Mouse (Mus musculus) lung, postnatal 0 days (tissue): ENCODE measurements around the gene Krt33b. TPM values are rescaled to one million over a fixed set of nuclear protein-coding genes. Genes with fewer than 3 reads are reported as not detected.

ENCODE experiments used
- ATAC-seq: fragments of 200-750 bp; cut with Nextera tagmentation; 2 replicates; pipeline ENCODE4 v1.8.0; 2017; ENCODE audit warnings: moderate library complexity
- DNase-seq: peaks from one replicate; pipeline ENCODE4 v3.0.0-alpha.2; 2016; ENCODE audit warnings: low spot score
- H3K27ac ChIP-seq: fragments of 300-500 bp; sonication (generic); 2 replicates; pipeline ENCODE4 v1.5.1; 2014; ENCODE audit warnings: antibody characterized with exemption, mild to moderate bottlenecking, low read length, mixed read lengths
- H3K27me3 ChIP-seq: fragments of 300-500 bp; sonication (generic); replicated peaks from 2 replicates; pipeline ENCODE4 v1.6.1; 2014; ENCODE audit warnings: low read length, mixed read lengths; ENCODE audit not compliant: insufficient read depth
- H3K36me3 ChIP-seq: fragments of 300-500 bp; sonication (generic); 2 replicates; pipeline ENCODE4 v1.6.1; 2014; ENCODE audit warnings: low read length, mixed read lengths; ENCODE audit not compliant: insufficient read depth
- H3K4me1 ChIP-seq: fragments of 300-500 bp; sonication (generic); 2 replicates; pipeline ENCODE4 v1.6.1; 2014; ENCODE audit warnings: antibody characterized with exemption, low read depth, low read length, mixed read lengths; ENCODE audit not compliant: insufficient read depth
- H3K4me2 ChIP-seq: fragments of 300-500 bp; sonication (generic); replicated peaks from 2 replicates; pipeline ENCODE4 v1.6.1; 2014; ENCODE audit warnings: low read depth, mild to moderate bottlenecking, low read length, moderate library complexity, mixed read lengths
- H3K4me3 ChIP-seq: fragments of 300-500 bp; sonication (generic); 2 replicates; pipeline ENCODE4 v1.5.1; 2014; ENCODE audit warnings: low read depth, low read length
- H3K9ac ChIP-seq: fragments of 300-500 bp; sonication (generic); replicated peaks from 2 replicates; pipeline ENCODE4 v1.6.1; 2014; ENCODE audit warnings: low read depth, mild to moderate bottlenecking
- H3K9me3 ChIP-seq: fragments of 300-500 bp; sonication (generic); 2 replicates; pipeline ENCODE4 v1.6.1; 2016; ENCODE audit warnings: low read length, mixed read lengths
- CTCF ChIP-seq: IDR thresholded peaks from 2 replicates; pipeline ENCODE4 v1.5.1; 2016; ENCODE audit warnings: antibody characterized with exemption, mild to moderate bottlenecking
- EP300 ChIP-seq: IDR thresholded peaks from 2 replicates; pipeline ENCODE4 v1.6.1; 2016; ENCODE audit warnings: antibody characterized with exemption, mild to moderate bottlenecking, control low read depth
- WGBS: fragments of 180-500 bp; shearing (Covaris S2); extraction: QIAGEN DNeasy Blood & Tissue Kit; methylation state at CpG from one replicate; pipeline ENCODE4 v1.1.7; 2014; 5-methylcytosine and 5-hydroxymethylcytosine counted together
- polyA plus RNA-seq: library from polyadenylated mRNA; unstranded; fragments of >200 nt; fragmentation: Nextera tagmentation; extraction: Ambion mirVana; gene quantifications from 2 replicates; pipeline ENCODE4 v1.2.1, GENCODE M21; 2015

The Krt33b gene
- polyA plus RNA-seq, 1 experiment from 2014 or later, result 0.16 TPM

- Histone ChIP-seq H3K27ac (no peak overlapping the region), H3K36me3 (no peaks in the 10 kb centered on the region), H3K9ac (no peak overlapping the region), H3K4me3 (no peak overlapping the region), H3K9me3 (no peaks in the 10 kb centered on the region), H3K27me3 (no peaks in the 10 kb centered on the region), H3K4me1 (no peaks in the 10 kb centered on the region), H3K4me2 (no peak overlapping the region)
- WGBS, result 83% methylated on average over 3 of the region's 3 CpGs
- TF ChIP-seq CTCF, result no peak
- TF ChIP-seq EP300, result no peak
- DNase-seq (no peak), ATAC-seq (no peak)
Measured at GRCm38 (mm10) chr11:99988530-99988929, 41.1 kb downstream of the Krt33b start.

GRCm38 (mm10) chr11:99986180-99986647 lies 43.5 kb downstream of the Krt33b start, which contains the start of gene Krtap16-1:
Krtap16-1 (minus strand) TSS chr11:99986597.
- Histone ChIP-seq H3K9ac (no peak within 1 kb of the TSS), H3K27ac (no peak within 1 kb of the TSS), H3K4me3 (no peak within 1 kb of the TSS), H3K36me3 (no peaks in the 10 kb centered on the region), H3K9me3 (no peaks in the 10 kb centered on the region), H3K27me3 (no peaks in the 10 kb centered on the region), H3K4me2 (no peak within 1 kb of the TSS), H3K4me1 (no peaks in the 10 kb centered on the region)
- DNase-seq, result no peak
- WGBS, result 65% methylated on average over 8 of the region's 8 CpGs
- TF ChIP-seq EP300 (no peak), CTCF (no peak)
- ATAC-seq, result no peak

- TF ChIP-seq EP300, result no peak
- TF ChIP-seq CTCF, result no peak
- no peak overlapping the region for H3K4me3 ChIP-seq
- 70% methylated on average over 20 of the region's 20 CpGs for WGBS
- no peak overlapping the region for H3K4me2 ChIP-seq
- no peaks in the 10 kb centered on the region for H3K36me3 ChIP-seq
- no peaks in the 10 kb centered on the region for H3K9me3 ChIP-seq
- no peaks in the 10 kb centered on the region for H3K4me1 ChIP-seq
- H3K27me3 ChIP-seq, result no peaks in the 10 kb centered on the region
- DNase-seq (no peak), ATAC-seq (no peak)
- no peak overlapping the region for H3K27ac ChIP-seq
- H3K9ac ChIP-seq, result no peak overlapping the region
Measured at GRCm38 (mm10) chr11:99985291-99986092, 44.2 kb downstream of the Krt33b start.

GRCm38 (mm10) chr11:99983442-99983841 lies 46.2 kb downstream of the Krt33b start:
- ATAC-seq, result no peak
- 92% methylated on average over 1 of the region's 1 CpGs for WGBS
- DNase-seq, result no peak
- no peak for TF ChIP-seq CTCF
- no peak for TF ChIP-seq EP300
- Histone ChIP-seq H3K4me2 (no peak overlapping the region), H3K4me3 (no peak overlapping the region), H3K9me3 (no peaks in the 10 kb centered on the region), H3K36me3 (no peaks in the 10 kb centered on the region), H3K27ac (no peak overlapping the region), H3K9ac (no peak overlapping the region), H3K4me1 (no peaks in the 10 kb centered on the region), H3K27me3 (no peaks in the 10 kb centered on the region)

- Histone ChIP-seq H3K27ac (no peak overlapping the region), H3K4me2 (no peak overlapping the region), H3K4me1 (no peaks in the 10 kb centered on the region), H3K36me3 (no peaks in the 10 kb centered on the region), H3K9me3 (no peaks in the 10 kb centered on the region), H3K4me3 (no peak overlapping the region), H3K27me3 (no peaks in the 10 kb centered on the region), H3K9ac (no peak overlapping the region)
- TF ChIP-seq EP300, result no peak
- TF ChIP-seq CTCF, result no peak
- WGBS, result 84% methylated on average over 9 of the region's 9 CpGs
- DNase-seq (no peak), ATAC-seq (no peak)
Measured at GRCm38 (mm10) chr11:99982731-99983130, 46.9 kb downstream of the Krt33b start.

- H3K4me1 ChIP-seq, result no peaks in the 10 kb centered on the region
- H3K9ac ChIP-seq, result no peak within 1 kb of the TSS
- no peaks in the 10 kb centered on the region for H3K27me3 ChIP-seq
- ATAC-seq (no peak), DNase-seq (no peak)
- H3K36me3 ChIP-seq, result no peaks in the 10 kb centered on the region
- 73% methylated on average over 5 of the region's 5 CpGs for WGBS
- H3K4me3 ChIP-seq, result no peak within 1 kb of the TSS
- H3K9me3 ChIP-seq, result no peaks in the 10 kb centered on the region
- TF ChIP-seq CTCF, result no peak
- no peak for TF ChIP-seq EP300
- no peak within 1 kb of the TSS for H3K4me2 ChIP-seq
- no peak within 1 kb of the TSS for H3K27ac ChIP-seq
Measured at GRCm38 (mm10) chr11:99978953-99979352, 50.7 kb downstream of the Krt33b start, which contains the start of gene Krtap29-1. Krtap29-1 (minus strand) TSS chr11:99979053.

Other genes starting within 250 kb of the Krt33b start
- gene Krtap4-8, start 249.2 kb downstream of the Krt33b start, polyA plus RNA-seq, result not detected in 2 replicates
- not detected in 2 replicates for gene Krtap4-9, start 244.7 kb downstream of the Krt33b start, polyA plus RNA-seq
- not detected in 2 replicates for gene Gm11596, start 236.4 kb downstream of the Krt33b start, polyA plus RNA-seq
- not detected in 2 replicates for gene Gm11569, start 230.9 kb downstream of the Krt33b start, polyA plus RNA-seq
- gene Gm11554, start 225.4 kb downstream of the Krt33b start, polyA plus RNA-seq, result not detected in 2 replicates
- gene Krtap4-13, start 220.0 kb downstream of the Krt33b start, polyA plus RNA-seq, result not detected in 2 replicates
- not detected in 2 replicates for gene Gm11564, start 214.2 kb downstream of the Krt33b start, polyA plus RNA-seq
- gene 2300003K06Rik, start 191.8 kb downstream of the Krt33b start, polyA plus RNA-seq, result not detected in 2 replicates
- gene Krtap4-16, start 178.3 kb downstream of the Krt33b start, polyA plus RNA-seq, result not detected in 2 replicates
- gene Gm11568, start 172.0 kb downstream of the Krt33b start, polyA plus RNA-seq, result not detected in 2 replicates
- gene Gm11559, start 165.4 kb downstream of the Krt33b start, polyA plus RNA-seq, result not detected in 2 replicates
- not detected in 2 replicates for gene Krtap9-1, start 156.5 kb downstream of the Krt33b start, polyA plus RNA-seq
- not detected in 2 replicates for gene Gm11567, start 150.7 kb downstream of the Krt33b start, polyA plus RNA-seq
- gene Krtap31-1, start 121.9 kb downstream of the Krt33b start, polyA plus RNA-seq, result not detected in 2 replicates
- not detected in 2 replicates for gene Gm11565, start 115.1 kb downstream of the Krt33b start, polyA plus RNA-seq
- not detected in 2 replicates for gene Krtap31-2, start 93.6 kb downstream of the Krt33b start, polyA plus RNA-seq
- gene Krtap9-5, start 81.4 kb downstream of the Krt33b start, polyA plus RNA-seq, result not detected in 2 replicates
- gene Krtap29-1, start 50.8 kb downstream of the Krt33b start, polyA plus RNA-seq, result not detected in 2 replicates
- gene Krtap16-1, start 43.3 kb downstream of the Krt33b start, polyA plus RNA-seq, result not detected in 2 replicates
- gene Krtap17-1, start 35.9 kb downstream of the Krt33b start, polyA plus RNA-seq, result 8.4 and 11.5 TPM in 2 replicates
- 0.17 and 0.23 TPM in 2 replicates for gene Krt33a, start 13.7 kb downstream of the Krt33b start, polyA plus RNA-seq
- 0.11 and 0.18 TPM in 2 replicates for gene Krt34, start 11.7 kb upstream of the Krt33b start, polyA plus RNA-seq
- not detected in 2 replicates for gene Krt31, start 20.7 kb upstream of the Krt33b start, polyA plus RNA-seq
- not detected in 2 replicates for gene Krt32, start 58.4 kb upstream of the Krt33b start, polyA plus RNA-seq
- gene Krt35, start 66.4 kb upstream of the Krt33b start, polyA plus RNA-seq, result not detected in 2 replicates
- 0.11 TPM in 1 of 2 replicates, not detected in the other for gene Krt36, start 75.8 kb upstream of the Krt33b start, polyA plus RNA-seq
- 0.60 and 0.68 TPM in 2 replicates for gene Krt13, start 91.7 kb upstream of the Krt33b start, polyA plus RNA-seq
- gene Krt15, start 106.1 kb upstream of the Krt33b start, polyA plus RNA-seq, result 28.1 and 58.8 TPM in 2 replicates
- gene Krt19, start 118.8 kb upstream of the Krt33b start, polyA plus RNA-seq, result 460 and 573 TPM in 2 replicates
- not detected in 2 replicates for gene Krt9, start 163.4 kb upstream of the Krt33b start, polyA plus RNA-seq
- gene Krt14, start 177.7 kb upstream of the Krt33b start, polyA plus RNA-seq, result 1.7 and 2.3 TPM in 2 replicates
- not detected in 2 replicates for gene Krt16, start 219.0 kb upstream of the Krt33b start, polyA plus RNA-seq
- 0.58 and 0.65 TPM in 2 replicates for gene Krt17, start 231.2 kb upstream of the Krt33b start, polyA plus RNA-seq
- not detected in 2 replicates for gene Krt42, start 240.0 kb upstream of the Krt33b start, polyA plus RNA-seq